Mouse (Mus musculus) limb, embryonic 14.5 days (tissue): ENCODE results near the gene Frat2. TPM values are rescaled to one million over a fixed set of nuclear protein-coding genes. Genes with fewer than 3 reads are reported as not detected.
A peak's percentile ranks its signal among the peaks of the same experiment; 100 is the strongest.

ENCODE experiments used
- ATAC-seq: fragments of 200-750 bp; cut with Nextera tagmentation; 2 replicates; pipeline ENCODE4 v1.8.0; 2017; ENCODE audit warnings: low read depth, moderate number of reproducible peaks, moderate TSS enrichment; ENCODE audit not compliant: low FRiP score
- DNase-seq: peaks from one replicate; pipeline ENCODE4 v3.0.0-alpha.2; 2015; ENCODE audit warnings: low spot score
- H3K27ac ChIP-seq: fragments of 300-500 bp; sonication (generic); replicated peaks from 2 replicates; pipeline ENCODE4 v1.5.1; 2014; ENCODE audit warnings: low read depth, mild to moderate bottlenecking, low read length, moderate library complexity, mixed read lengths
- H3K27me3 ChIP-seq: fragments of 300-500 bp; sonication (generic); 2 replicates; pipeline ENCODE4 v1.6.1; 2014; ENCODE audit warnings: low read length, mixed read lengths; ENCODE audit not compliant: control insufficient read depth, insufficient read depth
- H3K36me3 ChIP-seq: fragments of 300-500 bp; sonication (generic); 2 replicates; pipeline ENCODE4 v1.6.1; 2014; ENCODE audit warnings: mild to moderate bottlenecking, low read length, moderate library complexity, mixed read lengths; ENCODE audit not compliant: control insufficient read depth, insufficient read depth
- H3K4me1 ChIP-seq: fragments of 300-500 bp; sonication (generic); 2 replicates; pipeline ENCODE4 v1.6.1; 2014; ENCODE audit warnings: antibody characterized with exemption, low read length, mixed read lengths; ENCODE audit not compliant: control insufficient read depth, insufficient read depth
- H3K4me2 ChIP-seq: fragments of 300-500 bp; sonication (generic); replicated peaks from 2 replicates; pipeline ENCODE4 v1.6.1; 2014; ENCODE audit warnings: low read depth, mild to moderate bottlenecking, low read length, moderate library complexity; ENCODE audit not compliant: severe bottlenecking
- H3K4me3 ChIP-seq: fragments of 300-500 bp; sonication (generic); replicated peaks from 2 replicates; pipeline ENCODE4 v1.5.1; 2014; ENCODE audit warnings: low read length
- H3K9ac ChIP-seq: fragments of 300-500 bp; sonication (generic); 2 replicates; pipeline ENCODE4 v1.6.1; 2014; ENCODE audit warnings: mild to moderate bottlenecking, low read depth, low read length, moderate library complexity; ENCODE audit not compliant: severe bottlenecking
- H3K9me3 ChIP-seq: fragments of 300-500 bp; sonication (generic); 2 replicates; pipeline ENCODE4 v1.6.1; 2016; ENCODE audit warnings: low read length; ENCODE audit not compliant: control insufficient read depth
- POLR2A ChIP-seq: fragments of 200-500 bp; IDR thresholded peaks from 2 replicates; pipeline ENCODE4 v1.8.0; 2012; ENCODE audit warnings: inconsistent platforms, mild to moderate bottlenecking, moderate library complexity, borderline replicate concordance; ENCODE audit not compliant: insufficient read depth, insufficient read length; ENCODE audit errors: extremely low read depth
- WGBS: fragments of 180-500 bp; shearing (Covaris S2); extraction: QIAGEN DNeasy Blood & Tissue Kit; methylation state at CpG from one replicate; pipeline ENCODE4 v1.1.7; 2014; 5-methylcytosine and 5-hydroxymethylcytosine counted together
- polyA plus RNA-seq, 2 experiments: library from polyadenylated mRNA; depleted of rRNA in 1 of 2; stranded (reverse) in 1 of 2; unstranded in 1 of 2; fragments of >200 nt; fragmentation: Nextera tagmentation in 1 of 2; extraction: Ambion mirVana in 1 of 2; gene quantifications; 2 replicates each; pipeline versions ENCODE4 v1.2.1 to v1.2.3; 2012 to 2014

The Frat2 gene
- polyA plus RNA-seq, 2 experiments: 1.9 to 3.6 TPM

DNA sequence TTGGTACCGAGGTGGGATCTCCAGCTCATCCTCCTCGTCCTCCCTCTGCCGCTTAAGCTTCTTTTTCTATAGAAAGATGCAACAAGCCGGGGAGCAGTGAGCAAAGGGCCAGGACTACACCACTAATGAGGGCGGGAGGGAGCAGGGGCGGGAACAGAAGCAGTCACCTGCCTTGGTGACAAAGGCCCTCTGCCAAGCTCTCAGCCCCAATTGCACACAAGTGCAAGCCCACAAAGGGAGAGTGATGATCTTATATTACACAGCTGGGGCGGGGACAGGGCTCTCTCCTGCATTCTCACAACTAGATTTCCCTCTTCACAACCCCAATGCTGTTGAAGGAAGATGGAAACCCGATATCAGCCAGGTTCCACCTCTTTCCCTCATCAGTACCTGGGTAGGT is 18.8 kb upstream of the Frat2 start:
- Histone ChIP-seq H3K27ac (no peak overlapping the region), H3K4me1 (no peaks in the 10 kb centered on the region), H3K9me3 (no peaks in the 10 kb centered on the region), H3K4me3 (no peak overlapping the region), H3K36me3 (peaks cover 76% of the 10 kb centered on the region), H3K9ac (no peak overlapping the region), H3K4me2 (no peak overlapping the region), H3K27me3 (no peaks in the 10 kb centered on the region)
- ATAC-seq (no peak), DNase-seq (no peak)
- 90% methylated on average over 8 of the region's 8 CpGs for WGBS
- no peak for TF ChIP-seq POLR2A

DNA sequence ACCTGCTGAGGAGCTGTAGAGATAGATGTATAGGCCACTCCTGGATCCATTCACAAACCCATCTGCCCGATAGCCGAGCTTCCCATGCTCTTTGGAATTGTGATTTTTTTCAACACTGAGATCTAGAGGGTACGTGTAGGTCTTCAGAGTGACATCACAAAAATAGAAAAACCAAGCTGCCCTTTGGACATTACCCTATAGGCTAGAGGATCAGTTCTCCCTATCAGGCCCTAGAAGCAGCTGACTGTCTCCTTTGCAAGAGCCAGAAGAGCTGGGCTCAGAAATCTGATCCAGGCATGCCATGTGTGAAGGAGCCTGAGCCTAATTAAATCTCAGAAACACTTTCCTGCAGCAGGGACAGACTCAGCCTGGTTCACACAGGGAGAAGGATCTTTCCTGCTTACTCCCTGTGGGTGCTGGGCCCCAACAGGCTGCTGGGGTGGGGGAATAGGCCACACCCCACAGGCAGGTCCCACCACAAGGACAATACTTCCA is 9.9 kb upstream of the Frat2 start:
- H3K4me2 ChIP-seq: no peak overlapping the region
- DNase-seq (no peak), ATAC-seq (peak; percentile 19; the same call in 1 of the 2 replicates)
- 80% methylated on average over 3 of the region's 3 CpGs for WGBS
- no peak overlapping the region for H3K4me3 ChIP-seq
- no peaks in the 10 kb centered on the region for H3K27me3 ChIP-seq
- peaks cover 3% of the 10 kb centered on the region; the same call in 1 of the 2 replicates for H3K4me1 ChIP-seq
- TF ChIP-seq POLR2A: no peak
- peaks cover 12% of the 10 kb centered on the region for H3K36me3 ChIP-seq
- no peaks in the 10 kb centered on the region for H3K9me3 ChIP-seq
- no peak overlapping the region for H3K27ac ChIP-seq
- no peak overlapping the region for H3K9ac ChIP-seq

DNA sequence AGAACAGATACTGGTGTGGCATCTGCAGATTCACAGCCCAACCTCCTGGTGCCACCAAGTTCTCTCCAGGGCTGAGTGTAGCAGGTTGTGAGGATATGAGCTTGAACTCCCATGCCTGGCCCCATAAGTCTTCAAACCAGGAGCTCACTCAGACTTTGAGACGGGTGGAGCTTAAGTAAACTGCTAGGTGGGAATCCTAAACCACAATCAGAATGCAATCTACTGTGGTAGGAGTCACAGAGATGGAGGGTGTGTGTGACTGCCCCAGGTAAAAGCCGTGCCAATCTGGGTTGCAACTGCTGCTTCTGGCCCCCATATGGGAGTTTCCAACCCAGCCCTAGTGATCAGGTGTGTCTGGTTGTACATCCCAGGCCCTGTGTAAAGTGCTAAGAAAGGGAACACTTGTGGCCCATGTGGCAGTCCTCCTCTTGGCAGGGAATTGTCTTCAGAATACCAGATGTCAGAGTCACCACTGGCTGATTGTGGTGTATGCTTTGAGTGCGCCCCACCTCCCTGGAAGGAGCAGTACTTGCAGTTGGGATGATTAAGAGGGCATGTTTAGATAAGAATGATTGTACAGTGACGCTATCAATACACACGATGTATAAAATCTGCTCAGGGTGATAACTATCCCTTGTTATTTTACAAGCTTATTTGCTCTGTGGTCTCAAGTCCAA is 9.3 kb upstream of the Frat2 start:
- H3K27me3 ChIP-seq: no peaks in the 10 kb centered on the region
- no peaks in the 10 kb centered on the region for H3K9me3 ChIP-seq
- peaks cover 5% of the 10 kb centered on the region; the same call in 1 of the 2 replicates for H3K36me3 ChIP-seq
- no peak overlapping the region for H3K4me2 ChIP-seq
- peaks cover 3% of the 10 kb centered on the region; the same call in 1 of the 2 replicates for H3K4me1 ChIP-seq
- H3K27ac ChIP-seq: no peak overlapping the region
- DNase-seq (no peak), ATAC-seq (no peak)
- 73% methylated on average over 5 of the region's 5 CpGs for WGBS
- TF ChIP-seq POLR2A: no peak
- H3K4me3 ChIP-seq: no peak overlapping the region
- H3K9ac ChIP-seq: no peak overlapping the region

DNA sequence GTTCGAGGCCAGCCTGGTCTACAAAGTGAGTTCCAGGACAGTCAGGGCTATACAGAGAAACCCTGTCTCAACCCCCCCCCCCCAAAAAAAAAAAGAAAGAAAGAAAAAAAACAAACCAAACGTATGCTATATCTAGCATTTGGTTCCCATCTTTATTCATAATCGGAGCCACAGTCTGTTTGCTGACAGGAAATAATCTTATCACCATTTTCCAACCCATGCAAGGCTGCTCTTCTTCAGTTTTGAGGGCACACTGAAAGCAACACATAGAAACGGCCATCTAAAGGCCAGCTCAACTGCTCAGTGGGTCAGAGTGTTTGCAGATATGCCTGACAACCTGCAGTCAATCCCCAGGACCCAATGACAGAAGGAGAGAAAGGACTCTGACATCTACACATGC is 4.5 kb upstream of the Frat2 start:
- DNase-seq (no peak), ATAC-seq (no peak)
- Histone ChIP-seq H3K27me3 (no peaks in the 10 kb centered on the region), H3K9me3 (no peaks in the 10 kb centered on the region), H3K36me3 (no peaks in the 10 kb centered on the region), H3K4me2 (no peak overlapping the region), H3K9ac (no peak overlapping the region), H3K27ac (no peak overlapping the region), H3K4me1 (peaks cover 15% of the 10 kb centered on the region), H3K4me3 (no peak overlapping the region)
- WGBS: 80% methylated on average over 4 of the region's 4 CpGs
- TF ChIP-seq POLR2A: no peak

DNA sequence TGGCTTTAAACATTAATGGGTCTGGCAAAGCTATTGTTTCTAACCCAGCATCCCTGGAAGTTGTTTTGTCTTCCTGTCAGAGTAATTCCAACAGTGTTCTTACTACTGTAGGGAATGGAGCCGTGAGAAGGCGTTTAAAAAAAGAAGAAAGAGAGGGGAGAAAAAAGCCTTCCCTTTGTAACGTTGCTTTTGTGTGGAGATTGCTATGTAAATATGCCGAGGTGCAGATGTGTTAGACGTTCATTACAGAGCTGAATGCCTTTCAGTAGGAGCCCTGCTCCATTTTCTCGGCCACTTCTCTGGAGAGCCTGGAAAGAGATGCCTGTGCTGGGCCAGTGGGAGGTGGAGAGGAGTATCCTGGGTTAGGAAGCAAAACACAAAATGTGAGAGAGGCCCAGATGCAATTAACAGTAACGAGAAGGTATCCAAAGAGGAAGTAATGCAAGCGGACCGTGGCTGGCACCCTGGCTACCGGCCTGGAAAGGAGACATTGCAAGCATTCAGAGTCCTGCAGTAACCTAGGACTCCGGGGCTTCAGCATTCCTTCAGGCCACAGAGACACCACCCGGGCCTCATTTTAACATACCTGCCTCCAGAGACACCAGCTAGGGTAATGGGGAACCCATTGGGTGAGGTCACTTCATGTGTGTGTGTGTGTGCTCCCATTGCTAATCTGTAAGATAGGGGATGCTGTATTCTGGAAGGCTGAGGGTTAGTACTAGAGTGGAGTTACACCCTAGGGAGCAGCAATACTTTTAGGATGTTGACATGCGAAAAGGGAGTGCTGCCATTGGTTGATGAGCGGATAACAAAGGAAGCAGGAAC is 3.0 kb upstream of the Frat2 start:
- 23% methylated on average over 14 of the region's 14 CpGs for WGBS
- no peak overlapping the region for H3K4me2 ChIP-seq
- H3K4me3 ChIP-seq: no peak overlapping the region
- H3K27ac ChIP-seq: 0 out of 2 replicates have a peak overlapping the region, but pooled peaks have one; percentile 6
- H3K9me3 ChIP-seq: no peaks in the 10 kb centered on the region
- H3K9ac ChIP-seq: no peak overlapping the region
- no peak for ATAC-seq
- no peaks in the 10 kb centered on the region for H3K36me3 ChIP-seq
- no peak for TF ChIP-seq POLR2A
- H3K27me3 ChIP-seq: peaks cover 8% of the 10 kb centered on the region; the same call in 1 of the 2 replicates
- peaks cover 21% of the 10 kb centered on the region for H3K4me1 ChIP-seq
- DNase-seq: no peak
